Mouse (Mus musculus): ENCODE measurements around the gene Hoxd1.

The Hoxd1 gene

DNA sequence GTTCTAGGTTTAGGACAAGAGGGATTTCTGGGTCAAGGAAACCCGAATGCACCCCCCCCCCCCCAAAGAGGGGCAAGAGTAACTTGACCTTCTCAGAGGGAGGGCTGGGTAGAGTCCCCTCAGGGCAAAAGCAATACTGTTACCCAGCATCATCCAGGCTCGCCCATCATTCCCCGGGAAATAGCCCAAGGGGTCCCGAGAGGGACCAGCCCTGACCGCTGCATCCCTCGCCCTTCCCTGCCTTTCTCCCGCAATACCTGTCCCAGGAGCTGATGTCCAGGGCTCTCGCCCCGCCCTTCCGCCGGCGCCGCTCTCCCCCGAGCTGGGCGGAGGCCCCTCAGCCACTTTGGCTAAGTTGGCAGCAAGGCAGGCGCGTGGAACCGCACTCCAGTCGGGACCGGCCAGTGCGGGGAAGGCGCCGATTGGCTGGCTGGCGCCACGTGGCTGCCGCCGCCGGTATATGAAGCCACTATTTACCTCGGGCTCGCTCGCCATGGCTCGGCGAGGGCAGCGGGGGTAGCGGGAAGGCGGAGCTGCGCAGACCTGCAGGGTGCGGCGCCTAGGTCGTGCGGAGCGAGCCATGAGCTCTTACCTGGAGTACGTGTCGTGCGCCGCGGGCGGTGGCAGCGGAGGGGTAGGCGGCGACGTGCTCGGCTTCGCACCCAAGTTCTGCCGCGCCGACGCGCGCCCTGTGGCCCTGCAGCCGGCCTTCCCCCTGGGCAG lies at the start of gene Hoxd1:
Hoxd1 (plus strand) TSS at position 459 of the 723 bp plus-strand sequence.
- no peak for DNase-seq (ENCODE audit: extremely low read depth, low read depth, low spot score)

DNA sequence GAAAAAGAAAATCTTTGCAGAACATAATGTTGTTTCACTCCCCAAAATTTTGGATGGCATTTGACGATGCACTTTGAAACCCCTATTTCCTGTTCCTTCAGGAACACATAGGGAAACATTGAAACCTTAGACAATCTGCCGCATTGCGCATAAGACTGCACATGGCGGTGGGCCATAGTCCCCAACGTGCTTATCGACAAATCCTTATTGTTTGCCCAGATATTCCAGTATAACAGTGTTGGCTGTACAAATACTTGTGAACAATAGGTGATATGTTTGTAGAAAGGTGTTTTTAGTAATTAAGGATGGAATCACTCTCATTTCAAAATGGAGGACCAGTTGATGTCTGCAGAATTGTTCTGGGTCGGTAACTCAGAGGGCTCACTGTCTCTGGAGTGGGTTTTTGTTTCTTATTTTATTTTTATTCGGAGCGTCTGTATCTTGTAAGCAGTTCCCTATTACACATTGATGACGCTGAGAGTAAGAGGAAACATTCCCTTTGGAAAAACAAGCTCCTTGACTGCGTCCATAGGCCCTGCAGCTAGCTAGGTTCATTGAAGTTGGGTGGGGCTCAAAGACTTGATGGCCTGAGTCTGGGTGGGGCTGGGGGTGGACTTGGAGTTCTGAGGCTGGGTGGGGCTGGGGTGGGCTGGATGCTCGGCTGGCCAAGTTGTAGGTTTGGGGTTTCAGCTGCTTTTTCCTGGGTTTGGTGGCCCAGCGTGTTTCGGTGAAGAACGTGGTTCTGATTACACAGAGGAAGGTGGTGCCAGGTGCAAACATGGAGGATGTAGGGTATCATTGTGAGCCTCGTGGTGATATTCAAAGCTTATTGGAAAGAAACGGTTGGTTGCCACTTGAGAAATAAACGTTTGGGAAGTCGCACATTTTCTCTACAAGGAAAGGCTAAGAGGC lies 49.3 kb upstream of the Hoxd1 start:
- DNase-seq (ENCODE audit: extremely low read depth, low read depth, low spot score): no peak

DNA sequence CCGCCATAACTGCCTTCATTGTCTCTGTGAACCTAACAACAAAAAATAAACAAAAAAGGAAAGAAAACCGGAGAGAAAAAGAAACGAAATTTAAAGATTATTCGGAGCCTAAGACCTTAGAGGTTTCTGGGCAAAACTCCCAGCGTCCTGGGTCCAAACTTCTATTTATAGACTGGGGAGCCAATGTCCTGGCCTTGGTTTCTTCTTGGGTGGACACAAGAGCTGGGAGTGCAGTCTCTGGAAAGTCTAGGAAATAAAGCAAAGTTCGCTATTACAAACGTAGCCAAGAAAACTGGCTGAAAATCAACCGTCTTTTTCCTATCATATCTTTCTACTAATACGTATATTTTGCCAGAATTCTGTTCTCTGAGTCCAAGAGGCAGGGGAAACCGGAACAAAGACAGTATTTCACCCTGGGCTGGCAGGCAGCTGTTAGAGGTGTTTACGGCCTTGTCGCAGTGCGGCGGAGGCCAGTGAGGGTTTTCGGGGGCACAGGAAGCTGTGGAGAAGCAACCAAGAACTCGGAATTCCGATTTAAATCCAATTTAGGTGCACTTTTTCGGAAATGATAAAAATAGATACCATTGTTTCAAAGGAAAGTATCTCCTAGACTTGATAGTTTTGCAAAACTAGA lies 48.5 kb upstream of the Hoxd1 start:
- no peak for DNase-seq (ENCODE audit: extremely low read depth, low read depth, low spot score)

DNA sequence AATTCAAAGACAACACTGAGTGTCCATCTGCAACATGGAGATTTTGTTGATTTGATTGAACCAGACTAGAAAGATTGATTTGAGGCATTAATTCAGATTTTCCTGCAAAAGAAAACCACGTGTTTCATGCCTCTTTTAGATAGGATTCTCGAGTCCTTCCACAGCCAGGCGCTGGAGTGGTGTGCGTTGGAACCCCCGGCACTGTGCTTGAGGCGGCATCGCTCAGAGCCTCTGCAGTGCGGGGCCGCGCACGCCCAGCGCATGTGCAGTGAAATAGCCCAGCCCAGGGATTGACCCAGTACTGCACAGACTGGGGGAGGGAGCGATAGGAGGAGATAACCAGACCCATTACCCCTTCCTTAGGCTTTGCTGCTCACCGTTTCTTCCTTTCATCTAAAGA lies 47.9 kb upstream of the Hoxd1 start:
- no peak for DNase-seq (ENCODE audit: extremely low read depth, low read depth, low spot score)

DNA sequence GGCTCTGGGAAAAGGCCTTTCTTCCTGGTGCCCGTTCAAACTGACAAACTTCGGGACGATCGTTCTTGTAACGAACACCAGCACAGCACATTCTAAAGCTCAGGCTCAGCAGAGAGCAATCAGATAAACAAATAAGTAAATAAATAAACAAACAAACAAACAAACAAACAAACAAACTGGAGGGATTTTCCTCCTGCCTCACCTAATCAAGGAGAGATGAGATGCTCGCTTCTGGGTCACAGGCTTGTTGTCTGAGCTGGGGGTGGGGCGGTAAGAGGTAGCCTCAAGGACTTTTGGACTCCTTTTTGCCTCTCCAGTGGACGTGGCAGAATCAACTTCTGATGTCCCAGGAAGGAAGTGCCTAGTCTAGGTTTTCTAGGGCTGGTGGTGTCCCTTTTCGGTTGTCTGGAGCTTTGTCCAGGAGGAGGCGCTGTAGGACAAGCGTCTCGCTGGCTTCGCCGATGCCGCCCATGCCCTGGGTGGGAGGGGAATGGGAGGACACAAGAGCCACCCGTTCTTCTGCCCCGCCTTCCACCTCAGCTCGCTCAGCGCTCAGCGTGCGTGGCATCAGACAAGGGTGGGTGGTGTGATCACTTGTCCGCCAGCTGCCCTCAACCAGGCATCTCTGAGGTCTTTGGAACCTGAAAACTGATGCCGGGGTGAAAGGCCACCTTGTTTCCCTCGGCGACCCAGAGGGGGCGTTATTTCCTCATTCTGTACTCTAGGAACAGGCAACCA lies 47.1 kb upstream of the Hoxd1 start:
- DNase-seq (ENCODE audit: extremely low read depth, low read depth, low spot score): no peak

DNA sequence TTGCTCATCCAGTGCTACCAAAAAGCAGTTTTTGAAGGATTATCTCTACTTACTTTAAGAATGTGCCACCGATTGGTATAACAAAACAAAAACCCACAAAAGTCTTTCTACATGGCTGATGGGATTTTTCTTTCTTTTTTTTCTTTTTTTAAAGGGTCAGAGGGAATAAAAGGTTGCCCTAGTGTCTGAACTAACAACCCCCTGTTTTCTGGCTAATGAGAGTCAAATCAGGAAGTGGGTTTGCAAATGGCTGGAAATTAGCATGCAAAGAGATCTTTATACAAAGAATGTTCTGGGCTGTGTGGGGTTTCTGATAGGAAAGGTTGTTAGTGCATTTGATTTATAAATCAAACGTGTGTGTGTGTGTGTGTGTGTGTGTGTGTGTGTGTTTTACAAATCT lies 42.4 kb upstream of the Hoxd1 start:
- DNase-seq (ENCODE audit: extremely low read depth, low read depth, low spot score): no peak

DNA sequence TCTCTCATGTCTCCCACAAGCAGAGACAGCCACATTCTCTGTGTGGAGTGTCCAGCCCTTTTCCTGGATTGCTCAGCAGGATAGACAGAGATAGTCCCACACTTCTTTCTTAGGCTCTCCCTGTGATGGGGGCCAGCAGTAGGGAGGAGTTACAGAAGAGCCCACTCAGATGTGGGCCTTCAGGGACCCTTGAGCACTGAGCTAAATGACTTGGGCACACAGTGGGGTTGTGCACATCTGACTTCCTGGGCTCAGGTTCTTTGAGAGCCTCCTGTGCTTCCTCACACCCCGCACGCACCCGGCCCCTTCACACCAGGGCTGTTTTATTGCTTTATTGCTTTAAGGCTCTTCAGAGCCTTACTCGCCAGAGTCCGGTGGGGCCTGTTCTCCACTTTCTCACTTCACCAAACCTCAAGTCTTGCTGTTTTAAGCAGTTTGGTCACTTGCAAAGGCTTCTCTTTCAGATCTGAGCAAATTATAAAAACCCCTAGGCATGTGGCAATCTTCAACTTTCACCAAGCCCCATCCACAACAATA lies 41.8 kb upstream of the Hoxd1 start:
- DNase-seq (ENCODE audit: extremely low read depth, low read depth, low spot score): no peak

DNA sequence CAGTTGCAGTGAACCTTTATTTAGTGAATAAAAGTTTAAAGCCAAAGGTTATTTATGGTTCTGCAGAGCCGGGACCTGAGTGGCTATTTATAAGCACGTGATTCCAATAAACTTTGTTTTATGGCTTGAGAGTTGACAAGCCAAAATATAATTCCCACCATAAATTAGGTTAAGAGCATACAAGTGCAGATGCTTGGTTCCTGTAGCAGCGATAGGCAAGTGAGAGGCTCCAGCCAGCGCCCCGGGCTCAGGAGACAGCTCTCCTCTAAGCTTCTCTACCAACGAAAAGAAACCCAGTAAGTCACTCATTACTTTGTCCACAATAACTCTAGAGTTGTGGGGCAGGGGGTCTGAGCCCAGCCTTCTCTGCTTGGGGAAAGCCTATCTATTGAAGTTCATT lies 40.9 kb upstream of the Hoxd1 start:
- no peak for DNase-seq (ENCODE audit: extremely low read depth, low read depth, low spot score)

DNA sequence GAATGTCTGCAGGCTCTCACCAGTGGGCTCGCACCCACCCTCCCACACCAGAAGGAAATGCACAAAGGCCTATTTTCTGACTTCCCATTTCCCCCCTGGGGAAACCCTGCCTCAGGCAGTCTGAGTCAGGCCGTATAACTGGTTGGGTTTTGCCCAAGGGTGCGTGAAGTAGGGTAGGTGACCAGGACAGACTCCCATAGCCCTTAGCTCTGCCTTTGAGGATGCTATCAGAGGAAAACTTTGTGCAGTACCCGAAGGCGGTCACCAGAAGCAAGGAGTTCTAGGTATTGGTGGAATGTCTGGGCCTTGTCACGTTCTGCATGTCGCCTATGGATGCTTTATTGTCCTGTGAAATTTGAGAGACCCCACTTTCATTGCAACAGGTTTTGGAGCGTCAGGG lies 39.8 kb upstream of the Hoxd1 start:
- DNase-seq (ENCODE audit: extremely low read depth, low read depth, low spot score): no peak

DNA sequence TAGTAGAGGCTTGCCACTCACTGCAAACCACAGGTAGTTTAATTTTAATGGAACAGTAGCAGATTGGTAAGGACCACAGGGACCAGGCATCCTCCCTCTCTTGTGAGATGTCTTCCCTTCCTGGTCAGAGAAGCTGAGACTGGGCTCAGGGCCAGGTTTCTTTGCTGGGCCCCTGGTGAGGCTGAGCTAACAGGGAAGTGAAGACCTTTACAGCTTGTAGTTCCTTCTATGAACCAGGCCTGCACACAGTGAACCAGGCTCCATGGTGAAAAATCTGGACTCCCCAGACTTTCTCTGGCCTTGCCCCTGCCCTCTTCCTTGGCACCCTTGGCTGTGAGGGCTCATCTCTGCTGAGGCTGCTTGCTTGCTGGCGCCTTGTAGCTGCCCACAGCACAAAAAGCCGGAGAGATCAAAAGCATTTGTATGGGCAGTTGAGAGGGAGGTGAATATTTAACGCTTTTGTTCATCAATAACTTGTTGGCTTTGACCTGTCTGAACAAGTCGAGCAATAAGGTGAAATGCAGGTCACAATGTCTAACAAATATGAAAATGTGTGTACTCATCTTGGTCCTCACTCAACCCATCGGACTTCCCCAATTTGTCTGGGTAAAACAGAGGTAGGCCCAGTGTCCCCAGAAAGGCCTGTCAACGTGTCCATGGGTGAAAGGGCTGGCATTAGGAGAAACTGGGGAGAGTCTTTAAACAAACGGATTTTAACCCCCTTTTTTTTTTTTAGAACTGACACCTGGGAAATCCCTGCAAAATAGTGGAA lies 38.4 kb upstream of the Hoxd1 start:
- no peak for DNase-seq (ENCODE audit: extremely low read depth, low read depth, low spot score)

DNA sequence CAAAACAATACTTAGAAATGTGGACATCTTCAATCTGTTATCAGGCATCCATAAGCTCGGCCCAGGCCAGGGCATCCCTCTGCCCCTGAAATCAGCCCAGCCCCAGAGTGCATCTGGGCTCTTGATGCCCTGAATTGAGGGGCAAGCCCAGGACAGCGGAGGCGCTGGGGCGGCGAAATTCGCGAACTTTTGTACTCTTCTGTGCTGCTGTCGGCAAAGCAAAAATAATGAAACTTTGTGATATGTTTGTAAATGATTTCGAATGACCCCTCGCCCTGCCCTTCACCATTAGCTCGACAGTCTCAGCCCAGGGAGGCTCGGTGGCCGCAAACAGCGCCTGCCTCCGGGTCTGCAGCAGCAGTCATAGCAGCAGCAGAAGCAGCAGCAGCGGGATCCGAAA lies 37.6 kb upstream of the Hoxd1 start:
- no peak for DNase-seq (ENCODE audit: extremely low read depth, low read depth, low spot score)

DNA sequence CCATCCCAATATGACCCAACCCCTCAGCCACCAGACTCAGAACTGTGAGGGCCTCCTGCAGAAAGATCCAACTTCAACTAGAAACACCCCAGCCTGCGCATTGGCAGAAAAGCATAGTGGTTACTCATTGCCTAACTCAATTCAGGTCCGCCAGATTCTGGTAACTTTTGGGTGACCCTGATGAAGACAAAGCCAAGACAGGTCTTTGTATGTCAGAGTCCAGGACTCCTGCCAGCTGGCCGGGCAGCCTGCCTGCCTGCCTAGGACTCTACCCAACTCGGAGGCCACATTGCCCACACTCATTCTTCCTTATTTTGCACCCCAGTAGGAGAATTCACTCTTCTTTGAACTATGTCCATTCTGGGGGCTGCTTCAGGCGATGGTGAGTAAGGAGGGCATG lies 36.2 kb upstream of the Hoxd1 start, which contains the start of gene Gm28230:
Gm28230 (plus strand) TSS at position 178 of the 400 bp plus-strand sequence.
- DNase-seq (ENCODE audit: extremely low read depth, low read depth, low spot score): no peak

DNA sequence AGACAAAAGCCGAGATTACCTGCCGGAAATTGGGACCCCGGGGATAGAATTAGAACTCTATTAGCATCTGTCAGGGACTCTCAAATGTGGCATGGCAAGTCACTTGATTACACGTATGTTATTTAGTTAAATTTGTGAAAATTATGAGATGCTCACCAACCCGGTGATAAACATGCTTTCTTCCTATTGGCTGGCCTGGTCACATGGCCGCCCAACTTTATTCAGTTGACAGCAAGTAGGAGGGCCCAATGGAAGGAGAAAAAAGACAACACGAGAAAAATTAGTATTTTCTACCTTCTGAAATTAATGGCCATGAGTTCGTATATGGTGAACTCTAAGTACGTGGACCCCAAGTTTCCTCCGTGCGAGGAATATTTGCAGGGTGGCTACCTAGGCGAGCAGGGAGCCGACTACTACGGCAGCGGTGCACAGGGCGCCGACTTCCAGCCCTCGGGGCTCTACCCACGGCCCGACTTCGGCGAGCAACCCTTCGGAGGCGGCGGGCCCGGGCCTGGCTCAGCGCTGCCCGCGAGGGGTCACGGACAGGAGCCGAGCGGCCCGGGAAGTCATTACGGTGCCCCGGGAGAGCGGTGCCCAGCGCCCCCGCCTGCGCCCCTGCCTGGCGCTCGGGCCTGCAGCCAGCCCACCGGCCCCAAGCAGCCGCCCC lies 35.7 kb upstream of the Hoxd1 start:
- no peak for DNase-seq (ENCODE audit: extremely low read depth, low read depth, low spot score)

DNA sequence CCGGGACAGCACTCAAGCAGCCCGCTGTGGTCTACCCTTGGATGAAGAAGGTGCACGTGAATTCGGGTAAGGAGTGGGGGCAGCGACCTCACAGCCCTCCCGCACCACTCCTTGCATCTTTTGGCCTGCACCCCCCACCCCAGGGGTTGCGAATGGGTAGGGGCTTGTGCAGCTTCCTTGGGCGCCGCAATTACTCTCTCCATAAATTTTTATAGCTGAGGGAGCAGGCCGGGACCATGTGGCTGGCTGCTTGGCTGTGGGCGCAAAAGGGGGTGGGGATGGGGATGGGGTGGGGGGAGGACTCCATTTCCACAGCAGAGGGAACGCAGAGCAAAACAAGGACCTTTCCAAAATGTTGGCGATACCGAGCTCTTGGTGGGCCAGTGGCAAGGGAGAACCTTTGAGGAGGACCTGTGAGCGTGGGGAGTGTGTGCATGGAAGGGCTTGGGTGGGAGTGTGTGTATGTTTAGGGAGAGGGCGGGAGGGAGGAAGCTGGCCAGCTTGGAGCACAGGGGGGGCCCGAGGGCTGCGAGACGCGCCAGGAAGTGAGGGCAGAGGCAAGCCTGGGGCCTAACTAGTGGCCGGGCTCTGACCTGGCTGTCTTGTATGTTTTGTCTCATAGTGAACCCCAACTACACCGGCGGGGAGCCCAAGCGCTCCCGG lies 35.0 kb upstream of the Hoxd1 start:
- no peak for DNase-seq (ENCODE audit: extremely low read depth, low read depth, low spot score)

DNA sequence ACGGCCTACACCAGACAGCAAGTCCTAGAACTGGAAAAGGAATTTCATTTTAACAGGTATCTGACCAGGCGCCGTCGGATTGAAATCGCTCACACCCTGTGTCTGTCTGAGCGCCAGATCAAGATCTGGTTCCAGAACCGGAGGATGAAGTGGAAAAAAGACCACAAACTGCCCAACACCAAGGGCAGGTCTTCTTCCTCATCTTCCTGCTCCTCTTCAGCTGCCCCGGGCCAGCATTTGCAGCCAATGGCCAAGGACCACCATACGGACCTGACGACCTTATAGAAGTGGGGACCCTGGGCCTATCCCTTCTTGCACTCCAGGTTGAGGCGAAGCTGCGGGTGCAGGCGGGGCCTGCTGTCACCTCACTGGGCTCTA lies 34.5 kb upstream of the Hoxd1 start:
- DNase-seq (ENCODE audit: extremely low read depth, low read depth, low spot score): no peak

DNA sequence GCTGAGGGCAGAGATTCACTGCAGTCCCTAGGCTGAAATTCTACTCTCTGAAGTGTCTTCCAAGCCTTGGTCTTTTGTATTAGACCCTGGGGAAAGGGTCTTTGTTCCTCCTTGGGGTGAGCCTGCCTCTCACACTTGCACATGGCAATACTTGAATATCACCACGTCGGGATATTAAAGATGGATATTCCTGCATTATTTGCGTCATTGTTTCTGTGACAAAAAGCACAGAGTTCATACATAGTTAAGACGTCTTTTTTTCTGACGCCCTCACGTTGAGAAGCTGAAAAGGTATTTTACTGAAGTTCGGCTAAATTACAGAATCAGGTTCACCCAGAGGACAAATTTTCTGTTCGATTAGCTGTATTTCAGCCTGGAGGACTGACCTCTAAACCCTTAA lies 32.4 kb upstream of the Hoxd1 start:
- DNase-seq (ENCODE audit: extremely low read depth, low read depth, low spot score): no peak

DNA sequence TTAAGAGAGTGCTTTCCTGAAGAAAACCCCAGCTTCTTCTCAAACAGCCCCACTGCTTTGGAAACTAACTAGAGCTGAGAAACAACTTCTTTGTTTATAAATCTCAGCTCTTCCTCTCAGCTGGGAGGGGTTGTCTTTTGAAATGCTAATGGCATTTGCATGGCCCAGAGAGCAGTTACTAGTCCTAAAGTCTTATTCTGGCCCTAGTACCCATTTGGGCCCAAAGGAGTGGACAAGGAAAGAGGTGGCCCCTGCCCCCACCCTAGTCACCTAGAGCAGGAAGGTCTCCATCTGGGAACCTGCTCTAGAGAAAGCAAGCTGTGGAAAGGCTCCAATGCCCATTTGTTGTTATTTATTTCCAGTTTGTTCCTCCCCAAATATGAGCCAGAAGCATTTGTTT lies 31.7 kb upstream of the Hoxd1 start:
- DNase-seq (ENCODE audit: extremely low read depth, low read depth, low spot score): no peak

DNA sequence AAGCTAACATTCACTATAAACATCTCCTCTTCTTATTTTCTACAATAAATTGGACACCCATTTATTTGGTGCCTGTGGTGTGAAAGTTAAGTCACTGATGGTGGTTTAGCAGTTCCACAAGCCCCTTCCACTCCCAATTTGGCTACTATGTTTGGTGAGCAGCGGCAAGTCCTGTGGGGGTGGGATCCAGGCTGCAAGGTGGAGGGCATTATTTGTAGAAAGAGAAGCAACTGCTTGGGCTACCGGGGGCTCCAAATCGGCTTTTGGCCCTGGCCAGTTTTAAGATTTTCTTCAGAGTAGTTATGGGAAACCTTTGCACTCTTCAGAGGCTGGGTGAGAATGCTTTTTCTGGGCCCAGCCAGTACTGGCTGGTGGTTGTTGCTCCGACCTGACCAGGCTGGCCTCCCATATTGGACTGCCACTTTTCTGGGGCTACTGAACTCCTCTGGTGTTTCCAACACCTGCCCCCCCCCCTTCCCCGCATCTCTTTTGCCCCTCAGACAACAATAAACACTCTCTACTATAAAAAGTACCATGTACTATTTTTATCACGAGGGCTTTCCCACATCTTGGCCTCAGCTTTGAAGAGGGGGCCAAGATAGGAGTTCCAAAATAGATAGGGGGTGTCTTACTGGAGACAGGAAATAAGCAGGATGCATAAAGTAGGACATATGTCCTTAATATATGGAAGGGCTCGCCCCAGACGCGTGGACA lies 30.8 kb upstream of the Hoxd1 start:
- DNase-seq (ENCODE audit: extremely low read depth, low read depth, low spot score): no peak
